Mouse (Mus musculus): Measurements from ENCODE around the gene Trmt6. TPM values are rescaled to one million over a fixed set of nuclear protein-coding genes. Genes with fewer than 3 reads are reported as not detected.
A peak's percentile ranks its signal among the peaks of the same experiment; 100 is the strongest.

Trmt6 gene
- polyA plus RNA-seq (2016; fragmentation: Nextera tagmentation; extraction: Ambion mirVana) = 36.0 and 43.9 TPM in 2 replicates

- peak; percentile 96 for DNase-seq (ENCODE audit: low spot score)
- H3K9me3 ChIP-seq (replicated peaks) = no peaks in the 10 kb centered on the region
- peaks cover 56% of the 10 kb centered on the region for H3K36me3 ChIP-seq
- peak within 1 kb of the TSS; percentile 85 for H3K4me3 ChIP-seq
- H3K4me1 ChIP-seq = peaks cover 18% of the 10 kb centered on the region
- H3K27ac ChIP-seq = peak within 1 kb of the TSS; percentile 91
- under 1% methylated on average over 59 of the region's 59 CpGs for WGBS
- H3K27me3 ChIP-seq (ENCODE audit: low read depth, poor library complexity, severe bottlenecking) = no peaks in the 10 kb centered on the region
These were observed at the start of gene Trmt6, which contains the start of gene Mcm8 for GRCm38 (mm10) chr2:132815608-132816314. Trmt6 (minus strand) TSS chr2:132816055. Mcm8 (plus strand) TSS chr2:132816141.

- Histone ChIP-seq H3K9me3 (replicated peaks) (no peaks in the 10 kb centered on the region), H3K27me3 (ENCODE audit: low read depth, poor library complexity, severe bottlenecking) (no peaks in the 10 kb centered on the region), H3K36me3 (peaks cover 25% of the 10 kb centered on the region), H3K4me1 (no peaks in the 10 kb centered on the region), H3K27ac (no peak overlapping the region), H3K4me3 (no peak overlapping the region)
- DNase-seq (ENCODE audit: low spot score) = no peak
- WGBS = 97% methylated on average over 2 of the region's 2 CpGs
These were observed 47.5 kb upstream of the Trmt6 start for GRCm38 (mm10) chr2:132863325-132863724.

- Histone ChIP-seq H3K27ac (no peak overlapping the region), H3K36me3 (peaks cover 19% of the 10 kb centered on the region), H3K4me1 (no peaks in the 10 kb centered on the region), H3K4me3 (no peak overlapping the region), H3K9me3 (replicated peaks) (no peaks in the 10 kb centered on the region), H3K27me3 (ENCODE audit: low read depth, poor library complexity, severe bottlenecking) (no peaks in the 10 kb centered on the region)
- WGBS = 94% methylated on average over 2 of the region's 2 CpGs
- DNase-seq (ENCODE audit: low spot score) = no peak
These were observed 45.6 kb upstream of the Trmt6 start for GRCm38 (mm10) chr2:132861456-132861855.

- DNase-seq (ENCODE audit: low spot score) = no peak
- Histone ChIP-seq H3K36me3 (peaks cover 15% of the 10 kb centered on the region), H3K9me3 (replicated peaks) (no peaks in the 10 kb centered on the region), H3K27me3 (ENCODE audit: low read depth, poor library complexity, severe bottlenecking) (no peaks in the 10 kb centered on the region), H3K4me1 (no peaks in the 10 kb centered on the region), H3K27ac (no peak overlapping the region), H3K4me3 (no peak overlapping the region)
These were observed 44.6 kb upstream of the Trmt6 start for GRCm38 (mm10) chr2:132860435-132860834.

GRCm38 (mm10) chr2:132856333-132856732 lies 40.5 kb upstream of the Trmt6 start:
- Histone ChIP-seq H3K36me3 (peaks cover 30% of the 10 kb centered on the region), H3K9me3 (replicated peaks) (no peaks in the 10 kb centered on the region), H3K27ac (no peak overlapping the region), H3K4me3 (no peak overlapping the region), H3K27me3 (ENCODE audit: low read depth, poor library complexity, severe bottlenecking) (no peaks in the 10 kb centered on the region), H3K4me1 (no peaks in the 10 kb centered on the region)
- 88% methylated on average over 5 of the region's 5 CpGs for WGBS
- no peak for DNase-seq (ENCODE audit: low spot score)

- H3K9me3 ChIP-seq (replicated peaks) = no peaks in the 10 kb centered on the region
- peaks cover 3% of the 10 kb centered on the region for H3K4me1 ChIP-seq
- H3K36me3 ChIP-seq = peaks cover 44% of the 10 kb centered on the region
- no peak for DNase-seq (ENCODE audit: low spot score)
- 92% methylated on average over 1 of the region's 1 CpGs for WGBS
- no peak overlapping the region for H3K4me3 ChIP-seq
- no peak overlapping the region for H3K27ac ChIP-seq
- no peaks in the 10 kb centered on the region for H3K27me3 ChIP-seq (ENCODE audit: low read depth, poor library complexity, severe bottlenecking)
These were observed 37.2 kb upstream of the Trmt6 start for GRCm38 (mm10) chr2:132853051-132853450.

- Histone ChIP-seq H3K27ac (no peak overlapping the region), H3K27me3 (ENCODE audit: low read depth, poor library complexity, severe bottlenecking) (no peaks in the 10 kb centered on the region), H3K9me3 (replicated peaks) (no peaks in the 10 kb centered on the region), H3K4me1 (peaks cover 13% of the 10 kb centered on the region), H3K36me3 (peaks cover 44% of the 10 kb centered on the region), H3K4me3 (no peak overlapping the region)
- DNase-seq (ENCODE audit: low spot score) = no peak
- WGBS = 93% methylated on average over 6 of the region's 6 CpGs
These were observed 33.3 kb upstream of the Trmt6 start for GRCm38 (mm10) chr2:132849141-132849540.

GRCm38 (mm10) chr2:132848361-132848760 lies 32.5 kb upstream of the Trmt6 start:
- no peaks in the 10 kb centered on the region for H3K9me3 ChIP-seq (replicated peaks)
- WGBS = 95% methylated on average over 4 of the region's 4 CpGs
- no peak overlapping the region for H3K27ac ChIP-seq

GRCm38 (mm10) chr2:132847581-132847980 lies 31.7 kb upstream of the Trmt6 start:
- DNase-seq (ENCODE audit: low spot score) = no peak
- H3K36me3 ChIP-seq = peaks cover 37% of the 10 kb centered on the region
- WGBS = 24% methylated on average over 7 of the region's 7 CpGs
- peak overlapping the region; percentile 94 for H3K4me3 ChIP-seq
- no peak overlapping the region for H3K27ac ChIP-seq
- H3K9me3 ChIP-seq (replicated peaks) = no peaks in the 10 kb centered on the region
- H3K4me1 ChIP-seq = peaks cover 13% of the 10 kb centered on the region
- no peaks in the 10 kb centered on the region for H3K27me3 ChIP-seq (ENCODE audit: low read depth, poor library complexity, severe bottlenecking)

More at GRCm38 (mm10) chr2:132848361-132848760, 32.5 kb upstream of the Trmt6 start:
- no peak for DNase-seq (ENCODE audit: low spot score)
- no peaks in the 10 kb centered on the region for H3K27me3 ChIP-seq (ENCODE audit: low read depth, poor library complexity, severe bottlenecking)
- H3K36me3 ChIP-seq = peaks cover 40% of the 10 kb centered on the region
- H3K4me1 ChIP-seq = peaks cover 13% of the 10 kb centered on the region
- H3K4me3 ChIP-seq = no peak overlapping the region

- no peaks in the 10 kb centered on the region for H3K9me3 ChIP-seq (replicated peaks)
- peak within 1 kb of the TSS; percentile 90 for H3K27ac ChIP-seq
- 2% methylated on average over 95 of the region's 96 CpGs for WGBS
- H3K27me3 ChIP-seq (ENCODE audit: low read depth, poor library complexity, severe bottlenecking) = no peaks in the 10 kb centered on the region
- H3K36me3 ChIP-seq = peaks cover 34% of the 10 kb centered on the region
- peaks cover 13% of the 10 kb centered on the region for H3K4me1 ChIP-seq
- DNase-seq (ENCODE audit: low spot score) = peak; percentile 100
- H3K4me3 ChIP-seq = peak within 1 kb of the TSS; percentile 94
These were observed 30.8 kb upstream of the Trmt6 start, which contains the start of gene Crls1 for GRCm38 (mm10) chr2:132846407-132847358. Crls1 (plus strand) TSS chr2:132846666.

- Histone ChIP-seq H3K4me1 (no peaks in the 10 kb centered on the region), H3K36me3 (peaks cover 68% of the 10 kb centered on the region), H3K27me3 (ENCODE audit: low read depth, poor library complexity, severe bottlenecking) (no peaks in the 10 kb centered on the region), H3K4me3 (no peak overlapping the region), H3K9me3 (replicated peaks) (no peaks in the 10 kb centered on the region), H3K27ac (no peak overlapping the region)
- no peak for DNase-seq (ENCODE audit: low spot score)
- WGBS = 94% methylated on average over 4 of the region's 4 CpGs
These were observed 25.2 kb upstream of the Trmt6 start for GRCm38 (mm10) chr2:132841071-132841470.

- DNase-seq (ENCODE audit: low spot score) = no peak
- no peaks in the 10 kb centered on the region for H3K4me1 ChIP-seq
- H3K4me3 ChIP-seq = no peak overlapping the region
- peaks cover 51% of the 10 kb centered on the region for H3K36me3 ChIP-seq
- H3K27ac ChIP-seq = no peak overlapping the region
- no peaks in the 10 kb centered on the region for H3K27me3 ChIP-seq (ENCODE audit: low read depth, poor library complexity, severe bottlenecking)
- H3K9me3 ChIP-seq (replicated peaks) = no peaks in the 10 kb centered on the region
- WGBS = 91% methylated on average over 2 of the region's 2 CpGs
These were observed 12.9 kb downstream of the Trmt6 start for GRCm38 (mm10) chr2:132802976-132803375.

- no peak overlapping the region for H3K4me3 ChIP-seq
- 84% methylated on average over 7 of the region's 7 CpGs for WGBS
These were observed 21.7 kb downstream of the Trmt6 start for GRCm38 (mm10) chr2:132794204-132794586.

More at GRCm38 (mm10) chr2:132794204-132794586, 21.7 kb downstream of the Trmt6 start:
- Histone ChIP-seq H3K9me3 (replicated peaks) (no peaks in the 10 kb centered on the region), H3K27me3 (ENCODE audit: low read depth, poor library complexity, severe bottlenecking) (no peaks in the 10 kb centered on the region), H3K4me1 (no peaks in the 10 kb centered on the region), H3K36me3 (no peaks in the 10 kb centered on the region), H3K27ac (no peak overlapping the region)
- DNase-seq (ENCODE audit: low spot score) = no peak
